In the genomic region with DNA sequence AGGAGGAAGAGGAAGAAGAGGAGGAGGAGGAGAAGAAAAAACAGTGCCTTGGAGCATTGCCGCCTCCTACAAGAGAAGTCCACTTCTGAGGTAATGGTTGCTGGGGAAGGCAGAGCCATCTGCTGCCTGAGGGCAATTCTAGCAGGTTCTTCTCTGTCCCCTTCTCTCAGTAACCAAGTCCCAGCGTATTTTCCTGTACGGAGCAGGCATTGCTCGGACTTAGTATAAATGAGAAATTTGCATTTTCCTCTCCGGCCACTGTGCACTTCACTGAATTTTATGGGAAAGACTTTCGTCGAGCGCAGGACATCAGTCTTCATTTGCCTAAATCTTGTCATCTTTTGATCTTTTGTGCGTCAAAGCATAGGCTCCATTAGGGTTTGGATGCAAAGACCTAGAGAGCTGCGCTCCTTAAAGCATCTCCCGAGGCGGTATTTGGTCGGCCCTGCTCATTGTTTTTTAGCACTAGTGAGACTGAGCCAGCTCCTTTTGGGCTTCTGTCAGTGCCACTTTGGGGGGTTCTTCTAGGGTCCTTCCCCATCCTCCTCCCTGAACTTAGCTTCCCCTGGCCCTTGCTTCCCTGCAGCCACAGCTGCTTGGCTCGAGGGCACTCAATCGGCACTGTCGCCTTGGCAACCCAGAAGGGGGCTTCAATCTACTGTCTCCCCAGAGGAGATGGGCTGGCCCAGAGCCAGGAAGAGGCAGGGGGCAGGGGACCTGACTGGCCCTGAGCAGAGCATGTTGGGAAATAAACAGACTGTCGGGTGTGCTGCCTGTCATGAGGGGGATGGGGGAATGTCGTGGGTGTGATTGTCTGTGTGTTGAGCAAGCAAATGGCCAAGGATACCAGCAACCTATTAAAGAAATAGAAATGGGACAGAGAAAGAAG, we compare ENCODE assay signal across 9 mouse cellular contexts. TPM values are rescaled to one million over a fixed set of nuclear protein-coding genes. Genes with fewer than 3 reads are reported as not detected.
DNase-seq lines count a peak whose midpoint lies in the region; ATAC-seq lines count a peak whose summit lies in the region.
"Had no signal": no experiment of that assay in that cellular context is flagged by ENCODE, and none has a peak within 500 bp of the region (broad histone marks: within the 10 kb centered on the region; RNA-seq: fewer than 3 reads in every experiment).

No protein-coding gene starts in this region.

- peaks cover 30% of the 10 kb centered on the region for H3K27me3 ChIP-seq in kidney, embryonic 15.5 days
- H3K27me3 ChIP-seq in hindbrain, embryonic 12.5 days: 0 out of 2 replicates have a peak, but pooled peaks cover 2% of the 10 kb centered on the region
- H3K27me3 ChIP-seq in midbrain, embryonic 14.5 days (ENCODE audit: control insufficient read depth, insufficient read depth, low read length): no peaks in the 10 kb centered on the region

- H3K36me3 ChIP-seq in kidney, embryonic 15.5 days: no peaks in the 10 kb centered on the region
- no peaks in the 10 kb centered on the region for H3K36me3 ChIP-seq in hindbrain, embryonic 12.5 days
- no peaks in the 10 kb centered on the region for H3K36me3 ChIP-seq in midbrain, embryonic 14.5 days (ENCODE audit: control insufficient read depth, insufficient read depth, low read length)

- no peak overlapping the region for H3K27ac ChIP-seq in kidney, embryonic 15.5 days
- H3K27ac ChIP-seq in hindbrain, embryonic 12.5 days: peak overlapping the region; percentile 92
- peak overlapping the region; percentile 75 for H3K27ac ChIP-seq in midbrain, embryonic 14.5 days (replicated peaks; ENCODE audit: low read depth, low read length)

- H3K4me2 ChIP-seq in kidney, embryonic 15.5 days: peak overlapping the region; percentile 49
- H3K4me2 ChIP-seq in hindbrain, embryonic 12.5 days (replicated peaks): peak overlapping the region; percentile 45
- H3K4me2 ChIP-seq in midbrain, embryonic 14.5 days (ENCODE audit: low read length): peak overlapping the region; percentile 38

- no peak overlapping the region for H3K9ac ChIP-seq in kidney, embryonic 15.5 days
- no peak overlapping the region for H3K9ac ChIP-seq in hindbrain, embryonic 12.5 days
- no peak overlapping the region for H3K9ac ChIP-seq in midbrain, embryonic 14.5 days (replicated peaks; ENCODE audit: low read length)

- no peaks in the 10 kb centered on the region for H3K9me3 ChIP-seq in kidney, embryonic 15.5 days (replicated peaks)
- H3K9me3 ChIP-seq in hindbrain, embryonic 12.5 days (replicated peaks): no peaks in the 10 kb centered on the region
- H3K9me3 ChIP-seq in midbrain, embryonic 14.5 days (ENCODE audit: control insufficient read depth, low read length): no peaks in the 10 kb centered on the region

- WGBS in kidney, embryonic 15.5 days: 6% methylated on average over 18 of the region's 18 CpGs
- 6% methylated on average over 18 of the region's 18 CpGs for WGBS in hindbrain, embryonic 12.5 days
- 3% methylated on average over 18 of the region's 18 CpGs for WGBS in midbrain, embryonic 14.5 days

- ATAC-seq in kidney, embryonic 15.5 days (replicated peaks; ENCODE audit: low FRiP score): peak; percentile 85
- ATAC-seq in hindbrain, embryonic 12.5 days (ENCODE audit: low FRiP score): peak; percentile 95
- ATAC-seq in midbrain, embryonic 14.5 days (ENCODE audit: low FRiP score, low TSS enrichment): peak; percentile 89

- DNase-seq in kidney, postnatal 36 days: no peak
- peak; percentile 81 for DNase-seq in embryo, embryonic 10.5 days (ENCODE audit: low spot score)
- peak; percentile 93 for DNase-seq in midbrain, embryonic 14.5 days
- no peak for DNase-seq in adrenal gland, adult 18-20 months (ENCODE audit: low spot score in 2 of 2)
- no peak for DNase-seq in cerebellum, adult 8-10 months
- no peak for DNase-seq in heart, adult 18-20 months

- H3K4me1 ChIP-seq in kidney, embryonic 15.5 days: peaks cover 11% of the 10 kb centered on the region
- peaks cover 39% of the 10 kb centered on the region for H3K4me1 ChIP-seq in hindbrain, embryonic 12.5 days
- peaks cover 23% of the 10 kb centered on the region for H3K4me1 ChIP-seq in midbrain, embryonic 14.5 days (ENCODE audit: control insufficient read depth, insufficient read depth, low read length)

- 0 out of 2 replicates have a peak overlapping the region, but pooled peaks have one; percentile 6 for H3K4me3 ChIP-seq in kidney, embryonic 15.5 days (replicated peaks)
- 0 out of 2 replicates have a peak overlapping the region, but pooled peaks have one; percentile 3 for H3K4me3 ChIP-seq in hindbrain, embryonic 12.5 days
- no peak overlapping the region for H3K4me3 ChIP-seq in midbrain, embryonic 14.5 days (replicated peaks; ENCODE audit: low read depth, low read length)
- H3K4me3 ChIP-seq: myocyte had no signal

RNA-seq across cellular contexts. Expression of a gene that starts 13.7 kb away (rescaled TPM):
- 21.4 and 22.2 TPM in 2 replicates for polyA plus RNA-seq in kidney, embryonic 15.5 days (2015; fragmentation: Nextera tagmentation; extraction: Ambion mirVana)
- polyA plus RNA-seq in hindbrain, embryonic 12.5 days (2016; fragmentation: Nextera tagmentation; extraction: Ambion mirVana): 59.6 and 62.7 TPM in 2 replicates
- polyA plus RNA-seq in midbrain, embryonic 14.5 days (2014; fragmentation: Nextera tagmentation; extraction: Ambion mirVana): 56.5 and 60.8 TPM in 2 replicates
- total RNA-seq in adrenal gland, adult 18-20 months (2021): 10 to 100 TPM; 30.4 to 33.2 TPM
- 10 to 100 TPM; 22.7 to 25.0 TPM for total RNA-seq in heart, adult 18-20 months (2021)

RNA-seq across cellular contexts. Expression of a gene that starts 53.4 kb away (rescaled TPM):
- 47.9 and 49.5 TPM in 2 replicates for polyA plus RNA-seq in kidney, embryonic 15.5 days (2015; fragmentation: Nextera tagmentation; extraction: Ambion mirVana)
- 32.0 and 33.7 TPM in 2 replicates for polyA plus RNA-seq in hindbrain, embryonic 12.5 days (2016; fragmentation: Nextera tagmentation; extraction: Ambion mirVana)
- 5.2 and 10.3 TPM in 2 replicates for polyA plus RNA-seq in midbrain, embryonic 14.5 days (2014; fragmentation: Nextera tagmentation; extraction: Ambion mirVana)
- under 1 TPM; 0.29 to 0.30 TPM for total RNA-seq in adrenal gland, adult 18-20 months (2021)
- under 1 TPM; 0.28 to 0.30 TPM for total RNA-seq in heart, adult 18-20 months (2021)

Comparison
In these comparisons a context has a peak if more than half of its experiments do, and no peak if none do; other contexts are left out.
1. DNase-seq: peak in embryo, embryonic 10.5 days (single experiment) and midbrain, embryonic 14.5 days (single experiment); none in kidney, postnatal 36 days (0 of 2), adrenal gland, adult 18-20 months (0 of 2), cerebellum, adult 8-10 months (single experiment) and heart, adult 18-20 months (0 of 2).
2. Peak in every context shown above with its lines, with median percentiles within 50 percentile points of each other: ATAC-seq and H3K4me2 ChIP-seq.